In the genomic region with DNA sequence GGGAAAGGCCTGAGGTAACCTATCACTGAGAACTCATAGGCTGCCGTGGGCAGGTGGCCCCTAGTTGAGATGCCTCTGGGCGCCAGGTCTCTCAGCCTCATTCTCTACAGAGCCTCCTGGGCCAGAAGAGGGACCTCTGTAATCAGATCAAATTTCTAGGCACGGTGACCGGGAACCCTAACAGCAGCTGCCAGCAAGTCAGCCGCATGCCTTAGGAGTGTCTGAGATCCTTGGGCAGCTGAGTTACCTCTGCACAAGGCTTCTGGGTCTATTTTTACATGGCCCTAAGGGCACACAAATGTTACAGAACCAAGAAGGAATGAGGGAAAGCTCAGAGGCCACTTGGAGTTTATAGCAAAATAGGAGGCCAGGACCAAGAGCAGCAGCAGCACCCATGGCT, we compare ENCODE assay signal across 20 mouse cellular contexts.
A peak's percentile ranks its signal among the peaks of the same experiment; 100 is the strongest.
DNase-seq lines count a peak whose midpoint lies in the region; ATAC-seq and TF ChIP-seq lines count a peak whose summit lies in the region.
"Had no signal": no experiment of that assay in that cellular context is flagged by ENCODE, and none has a peak within 500 bp of the region (broad histone marks: within the 10 kb centered on the region; RNA-seq: fewer than 3 reads in every experiment).

No protein-coding gene starts in this region.

- 81% methylated on average over 5 of the region's 5 CpGs for WGBS in forebrain, embryonic 13.5 days

- no peaks in the 10 kb centered on the region for H3K9me3 ChIP-seq in forebrain, embryonic 13.5 days (replicated peaks)
- H3K9me3 ChIP-seq: embryonic facial prominence, embryonic 12.5 days; hindbrain, embryonic 10.5 days; intestine, embryonic 15.5 days had no signal

- H3K4me3 ChIP-seq in gastrocnemius, adult 2 months, result no peak overlapping the region
- H3K4me3 ChIP-seq in myocyte, result no peak overlapping the region
- no peak overlapping the region for H3K4me3 ChIP-seq in forebrain, embryonic 13.5 days
- H3K4me3 ChIP-seq: embryonic facial prominence, embryonic 12.5 days; heart, embryonic 12.5 days; hindbrain, embryonic 10.5 days; intestine, embryonic 15.5 days had no signal

- TF ChIP-seq POLR2A in myocyte (IDR thresholded peaks at IDR 0.05; ENCODE audit: insufficient read length, low read depth), result peak; percentile 9

- no peak overlapping the region for H3ac ChIP-seq in myocyte (ENCODE audit: control insufficient read depth, insufficient read length)

- peak overlapping the region; percentile 81 for H3K27ac ChIP-seq in gastrocnemius, adult 2 months
- no peak overlapping the region for H3K27ac ChIP-seq in forebrain, embryonic 13.5 days
- H3K27ac ChIP-seq: embryonic facial prominence, embryonic 12.5 days; hindbrain, embryonic 10.5 days; hindbrain, embryonic 14.5 days; intestine, embryonic 15.5 days had no signal

- H3K4me2 ChIP-seq in myocyte (ENCODE audit: low read depth), result no peak overlapping the region
- H3K4me2 ChIP-seq in forebrain, embryonic 13.5 days, result no peak overlapping the region
- H3K4me2 ChIP-seq: embryonic facial prominence, embryonic 12.5 days; heart, embryonic 12.5 days; hindbrain, embryonic 14.5 days; intestine, embryonic 15.5 days had no signal

- DNase-seq in gastrocnemius, adult 18-20 months (ENCODE audit: low spot score), result peak; percentile 78
- DNase-seq in gastrocnemius, postnatal 4 days (ENCODE audit: low spot score in 2 of 2), result no peak
- DNase-seq in gastrocnemius, adult 2 months, result peak; percentile 83
- DNase-seq in gastrocnemius, postnatal 25 days, result peak; percentile 70
- no peak for DNase-seq in left cerebral cortex, adult 11 months (ENCODE audit: low spot score)
- DNase-seq: adrenal gland, adult 2 months; cerebellum, adult 11 months; cerebellum, adult 8-10 months; cerebellum, postnatal 14 days; embryo, embryonic 11 days had no signal

- peaks cover 3% of the 10 kb centered on the region for H3K36me3 ChIP-seq in myocyte (ENCODE audit: control insufficient read depth, insufficient read depth)
- H3K36me3 ChIP-seq in forebrain, embryonic 13.5 days (ENCODE audit: poor library complexity, severe bottlenecking), result no peaks in the 10 kb centered on the region
- H3K36me3 ChIP-seq: embryonic facial prominence, embryonic 12.5 days; heart, embryonic 12.5 days; hindbrain, embryonic 10.5 days; intestine, embryonic 15.5 days had no signal

- no peak for TF ChIP-seq CTCF in gastrocnemius, adult 2 months (IDR thresholded peaks at IDR 0.05)

- H3K79me2 ChIP-seq in myocyte (ENCODE audit: control insufficient read depth, insufficient read depth), result peaks cover 38% of the 10 kb centered on the region

- no peak overlapping the region for H3K9ac ChIP-seq in forebrain, embryonic 13.5 days
- H3K9ac ChIP-seq: embryonic facial prominence, embryonic 12.5 days; heart, embryonic 12.5 days; hindbrain, embryonic 14.5 days; intestine, embryonic 15.5 days had no signal

- H3K4me1 ChIP-seq in forebrain, embryonic 13.5 days, result peaks cover 21% of the 10 kb centered on the region

- no peaks in the 10 kb centered on the region for H3K27me3 ChIP-seq in myocyte (ENCODE audit: control insufficient read depth, insufficient read depth, insufficient read length)
- H3K27me3 ChIP-seq in forebrain, embryonic 13.5 days, result peaks cover 21% of the 10 kb centered on the region
- H3K27me3 ChIP-seq: embryonic facial prominence, embryonic 12.5 days; heart, embryonic 12.5 days; intestine, embryonic 15.5 days; Patski had no signal

- no peak for ATAC-seq in forebrain, embryonic 13.5 days
- no peak for ATAC-seq in activated CD4-positive, CD25-positive, alpha-beta regulatory T cell, adult 4 months
- ATAC-seq: forebrain, embryonic 14.5 days; intestine, embryonic 15.5 days; Patski had no signal

- intact Hi-C loops in gastrocnemius, adult 2 months (cut with DNase I), result loop anchor here (5.0 kb wide), 1 partner anchor 36 kb away; no protein-coding TSS in a partner anchor

TF ChIP-seq in myocyte, 11 proteins besides CTCF, POLR2A, EP300 and RAD21:
- TF ChIP-seq REST (IDR thresholded peaks at IDR 0.05; ENCODE audit: insufficient read depth, insufficient read length) (no peak), POLR2AphosphoS2 (IDR thresholded peaks at IDR 0.05; ENCODE audit: insufficient read length, low read depth) (peak; percentile 59), E2F4 (IDR thresholded peaks at IDR 0.05; ENCODE audit: insufficient read depth) (no peak), USF1 (IDR thresholded peaks at IDR 0.05; ENCODE audit: low read depth) (no peak), MYOD1 (IDR thresholded peaks at IDR 0.05; ENCODE audit: control insufficient read depth in 1 of 3, insufficient read length in 2 of 3, low read depth in 2 of 3) (peak; percentile 82 to 95 (median 89)), MYOG (IDR thresholded peaks at IDR 0.05; ENCODE audit: control insufficient read depth in 1 of 3, insufficient read depth in 1 of 3, insufficient read length in 2 of 3, low read depth in 2 of 3) (peak in 2 of 3 experiments; percentile 81 to 91), TCF12 (IDR thresholded peaks at IDR 0.05; ENCODE audit: insufficient read depth, poor library complexity, severe bottlenecking) (peak; percentile 74), SRF (IDR thresholded peaks at IDR 0.05; ENCODE audit: control insufficient read depth, insufficient read length, low read depth) (no peak), MAX (IDR thresholded peaks at IDR 0.05; ENCODE audit: low read depth) (no peak), CEBPB (IDR thresholded peaks at IDR 0.05; ENCODE audit: insufficient read depth, poor library complexity, severe bottlenecking) (no peak), TCF3 (IDR thresholded peaks at IDR 0.05; ENCODE audit: insufficient read length, low read depth) (peak; percentile 54)

Comparison
In these comparisons a context has a peak if more than half of its experiments do, and no peak if none do; other contexts are left out.
1. DNase-seq: peak in gastrocnemius, adult 18-20 months (single experiment), gastrocnemius, adult 2 months (single experiment) and gastrocnemius, postnatal 25 days (single experiment); none in gastrocnemius, postnatal 4 days (0 of 2) and left cerebral cortex, adult 11 months (single experiment).